Mouse (Mus musculus): ENCODE results near the gene Sspo.
A peak's percentile ranks its signal among the peaks of the same experiment; 100 is the strongest.
"Not testable (repeated sequence)": the region's sequence is repeated elsewhere in the genome, so short reads cannot be mapped to it uniquely, and the experiment has no call there.

The Sspo gene

GRCm38 (mm10) chr6:48489741-48490140 lies 41.7 kb downstream of the Sspo start:
- DNase-seq, result no peak

GRCm38 (mm10) chr6:48491361-48491760 lies 43.3 kb downstream of the Sspo start:
- no peak for DNase-seq

- peak; percentile 63 for DNase-seq
Measured at GRCm38 (mm10) chr6:48493136-48493730, 45.2 kb downstream of the Sspo start.

GRCm38 (mm10) chr6:48497521-48497920 lies 49.5 kb downstream of the Sspo start:
- peak; percentile 74 for DNase-seq

GRCm38 (mm10) chr6:48503847-48504240 lies 55.8 kb downstream of the Sspo start:
- no peak for DNase-seq

GRCm38 (mm10) chr6:48504241-48504854 lies 56.3 kb downstream of the Sspo start:
- DNase-seq, result peak; percentile 87

- DNase-seq, result no peak
Measured at GRCm38 (mm10) chr6:48508087-48508486, 60.1 kb downstream of the Sspo start.

GRCm38 (mm10) chr6:48510426-48510825 lies 62.4 kb downstream of the Sspo start:
- DNase-seq, result no peak

- no peak for DNase-seq
Measured at GRCm38 (mm10) chr6:48511861-48512260, 63.8 kb downstream of the Sspo start.

GRCm38 (mm10) chr6:48524882-48525281 lies 76.9 kb downstream of the Sspo start:
- DNase-seq, result not testable (repeated sequence)

- DNase-seq, result no peak
Measured at GRCm38 (mm10) chr6:48527901-48528300, 79.9 kb downstream of the Sspo start.

- no peak for DNase-seq
Measured at GRCm38 (mm10) chr6:48529261-48529660, 81.2 kb downstream of the Sspo start.

GRCm38 (mm10) chr6:48529871-48530440 lies 81.9 kb downstream of the Sspo start:
- no peak for DNase-seq

- DNase-seq, result no peak
Measured at GRCm38 (mm10) chr6:48530862-48531261, 82.8 kb downstream of the Sspo start.

- DNase-seq, result no peak
Measured at GRCm38 (mm10) chr6:48533475-48533874, 85.4 kb downstream of the Sspo start.

- DNase-seq, result peak; percentile 41
Measured at GRCm38 (mm10) chr6:48534913-48535312, 86.9 kb downstream of the Sspo start.

GRCm38 (mm10) chr6:48536091-48536490 lies 88.1 kb downstream of the Sspo start:
- no peak for DNase-seq

GRCm38 (mm10) chr6:48537105-48537954 lies 89.3 kb downstream of the Sspo start, which contains the start of gene Atp6v0e2:
TSS of gene Atp6v0e2 (plus strand) at chr6:48537615.
- DNase-seq, result peak; percentile 89

- DNase-seq, result peak; percentile 89
Measured at GRCm38 (mm10) chr6:48538841-48539737, 91.1 kb downstream of the Sspo start.

GRCm38 (mm10) chr6:48539860-48540259 lies 91.8 kb downstream of the Sspo start:
- DNase-seq, result no peak

GRCm38 (mm10) chr6:48540721-48541120 lies 92.7 kb downstream of the Sspo start:
- DNase-seq, result no peak

All from kidney, postnatal 10 days (tissue).